Mouse (Mus musculus) kidney, adult 2 months (tissue): ENCODE results near the gene Mical3.

ENCODE experiments used
- CTCF ChIP-seq: fragments of 200-500 bp; conservative IDR thresholded peaks from 2 replicates; pipeline ENCODE4 v1.5.1; 2011; ENCODE audit warnings: low read depth, mild to moderate bottlenecking, control low read depth, low read length, moderate library complexity, mixed read lengths; ENCODE audit not compliant: insufficient read depth, insufficient read length
- POLR2A ChIP-seq: fragments of 200-500 bp; IDR thresholded peaks from one replicate; pipeline ENCODE4 v1.6.1; 2011; ENCODE audit warnings: low read depth, low read length, control low read depth

- TF ChIP-seq CTCF, result no peak
- TF ChIP-seq POLR2A, result no peak
Measured at GRCm38 (mm10) chr6:121069156-121069555, 61.6 kb downstream of the Mical3 start.
